Mouse (Mus musculus): ENCODE measurements at regions not wholly inside any gene's neighbourhood (a gene's known extent, or its start where the extent isn't known, plus 50 kb on each side); places are given as distances from the start of the nearest gene placed in this dataset.

- H3K9ac ChIP-seq (replicated peaks; ENCODE audit: low read depth, low read length): no peak overlapping the region
- no peaks in the 10 kb centered on the region for H3K36me3 ChIP-seq (ENCODE audit: control insufficient read depth, insufficient read depth, low read length)
- ATAC-seq (ENCODE audit: low read depth): no peak
- H3K4me2 ChIP-seq (ENCODE audit: low read depth, low read length): no peak overlapping the region
- H3K4me3 ChIP-seq (ENCODE audit: low read depth, low read length): no peak overlapping the region
- no peaks in the 10 kb centered on the region for H3K27me3 ChIP-seq (ENCODE audit: control insufficient read depth, insufficient read depth, low read length)
- H3K9me3 ChIP-seq (ENCODE audit: control insufficient read depth, low read length): no peaks in the 10 kb centered on the region
- H3K27ac ChIP-seq (ENCODE audit: low read depth, low read length): no peak overlapping the region
- WGBS: 70% methylated on average over 3 of the region's 3 CpGs
- H3K4me1 ChIP-seq (ENCODE audit: control insufficient read depth, insufficient read depth, low read length): no peaks in the 10 kb centered on the region
These were observed 255.2 kb downstream of the Mreg start for GRCm38 (mm10) chr1:71956940-71957339.

- no peak overlapping the region for H3K4me3 ChIP-seq (ENCODE audit: low read depth, low read length)
- H3K36me3 ChIP-seq (ENCODE audit: control insufficient read depth, insufficient read depth, low read length): no peaks in the 10 kb centered on the region
- H3K27me3 ChIP-seq (ENCODE audit: control insufficient read depth, insufficient read depth, low read length): no peaks in the 10 kb centered on the region
- no peak overlapping the region for H3K9ac ChIP-seq (replicated peaks; ENCODE audit: low read depth, low read length)
- H3K27ac ChIP-seq (ENCODE audit: low read depth, low read length): no peak overlapping the region
- ATAC-seq (ENCODE audit: low read depth): no peak
- no peak overlapping the region for H3K4me2 ChIP-seq (ENCODE audit: low read depth, low read length)
- no peaks in the 10 kb centered on the region for H3K9me3 ChIP-seq (ENCODE audit: control insufficient read depth, low read length)
- H3K4me1 ChIP-seq (ENCODE audit: control insufficient read depth, insufficient read depth, low read length): no peaks in the 10 kb centered on the region
These were observed 256.8 kb downstream of the Mreg start for GRCm38 (mm10) chr1:71955331-71955730.

- H3K27ac ChIP-seq (ENCODE audit: low read depth, low read length): no peak overlapping the region
- 84% methylated on average over 6 of the region's 6 CpGs for WGBS
- no peaks in the 10 kb centered on the region for H3K27me3 ChIP-seq (ENCODE audit: control insufficient read depth, insufficient read depth, low read length)
- no peaks in the 10 kb centered on the region for H3K9me3 ChIP-seq (ENCODE audit: control insufficient read depth, low read length)
- no peaks in the 10 kb centered on the region for H3K36me3 ChIP-seq (ENCODE audit: control insufficient read depth, insufficient read depth, low read length)
- H3K4me2 ChIP-seq (ENCODE audit: low read depth, low read length): no peak overlapping the region
- no peak for ATAC-seq (ENCODE audit: low read depth)
- H3K4me3 ChIP-seq (ENCODE audit: low read depth, low read length): no peak overlapping the region
- no peak overlapping the region for H3K9ac ChIP-seq (replicated peaks; ENCODE audit: low read depth, low read length)
- no peaks in the 10 kb centered on the region for H3K4me1 ChIP-seq (ENCODE audit: control insufficient read depth, insufficient read depth, low read length)
These were observed 258.8 kb downstream of the Mreg start for GRCm38 (mm10) chr1:71953292-71953691.

- Histone ChIP-seq H3K27ac (ENCODE audit: low read depth, low read length) (no peak overlapping the region), H3K9ac (replicated peaks; ENCODE audit: low read depth, low read length) (no peak overlapping the region), H3K9me3 (ENCODE audit: control insufficient read depth, low read length) (no peaks in the 10 kb centered on the region), H3K4me2 (ENCODE audit: low read depth, low read length) (no peak overlapping the region), H3K4me1 (ENCODE audit: control insufficient read depth, insufficient read depth, low read length) (no peaks in the 10 kb centered on the region), H3K27me3 (ENCODE audit: control insufficient read depth, insufficient read depth, low read length) (no peaks in the 10 kb centered on the region), H3K4me3 (ENCODE audit: low read depth, low read length) (no peak overlapping the region), H3K36me3 (ENCODE audit: control insufficient read depth, insufficient read depth, low read length) (no peaks in the 10 kb centered on the region)
- 78% methylated on average over 7 of the region's 7 CpGs for WGBS
- ATAC-seq (ENCODE audit: low read depth): no peak
These were observed 262.6 kb downstream of the Mreg start for GRCm38 (mm10) chr1:71949549-71949948.

- no peak overlapping the region for H3K27ac ChIP-seq (ENCODE audit: low read depth, low read length)
- H3K36me3 ChIP-seq (ENCODE audit: control insufficient read depth, insufficient read depth, low read length): no peaks in the 10 kb centered on the region
- no peak overlapping the region for H3K9ac ChIP-seq (replicated peaks; ENCODE audit: low read depth, low read length)
- no peak overlapping the region for H3K4me3 ChIP-seq (ENCODE audit: low read depth, low read length)
- ATAC-seq (ENCODE audit: low read depth): no peak
- no peak overlapping the region for H3K4me2 ChIP-seq (ENCODE audit: low read depth, low read length)
- H3K4me1 ChIP-seq (ENCODE audit: control insufficient read depth, insufficient read depth, low read length): no peaks in the 10 kb centered on the region
- no peaks in the 10 kb centered on the region for H3K27me3 ChIP-seq (ENCODE audit: control insufficient read depth, insufficient read depth, low read length)
- 95% methylated on average over 4 of the region's 4 CpGs for WGBS
- no peaks in the 10 kb centered on the region for H3K9me3 ChIP-seq (ENCODE audit: control insufficient read depth, low read length)
These were observed 263.4 kb downstream of the Mreg start for GRCm38 (mm10) chr1:71948686-71949085.

- 91% methylated on average over 2 of the region's 2 CpGs for WGBS
These were observed 264.6 kb downstream of the Mreg start for GRCm38 (mm10) chr1:71947506-71947905.

GRCm38 (mm10) chr1:71946911-71947310 lies 265.2 kb downstream of the Mreg start:
- H3K4me1 ChIP-seq (ENCODE audit: control insufficient read depth, insufficient read depth, low read length): no peaks in the 10 kb centered on the region
- no peak overlapping the region for H3K4me2 ChIP-seq (ENCODE audit: low read depth, low read length)
- no peak for ATAC-seq (ENCODE audit: low read depth)
- 80% methylated on average over 2 of the region's 2 CpGs for WGBS
- no peak overlapping the region for H3K9ac ChIP-seq (replicated peaks; ENCODE audit: low read depth, low read length)
- H3K27me3 ChIP-seq (ENCODE audit: control insufficient read depth, insufficient read depth, low read length): no peaks in the 10 kb centered on the region
- H3K36me3 ChIP-seq (ENCODE audit: control insufficient read depth, insufficient read depth, low read length): no peaks in the 10 kb centered on the region
- no peak overlapping the region for H3K4me3 ChIP-seq (ENCODE audit: low read depth, low read length)
- H3K27ac ChIP-seq (ENCODE audit: low read depth, low read length): no peak overlapping the region
- no peaks in the 10 kb centered on the region for H3K9me3 ChIP-seq (ENCODE audit: control insufficient read depth, low read length)

More at GRCm38 (mm10) chr1:71947506-71947905, 264.6 kb downstream of the Mreg start:
- Histone ChIP-seq H3K4me2 (ENCODE audit: low read depth, low read length) (no peak overlapping the region), H3K9me3 (ENCODE audit: control insufficient read depth, low read length) (no peaks in the 10 kb centered on the region), H3K27me3 (ENCODE audit: control insufficient read depth, insufficient read depth, low read length) (no peaks in the 10 kb centered on the region), H3K27ac (ENCODE audit: low read depth, low read length) (no peak overlapping the region), H3K9ac (replicated peaks; ENCODE audit: low read depth, low read length) (no peak overlapping the region), H3K4me3 (ENCODE audit: low read depth, low read length) (no peak overlapping the region), H3K4me1 (ENCODE audit: control insufficient read depth, insufficient read depth, low read length) (no peaks in the 10 kb centered on the region), H3K36me3 (ENCODE audit: control insufficient read depth, insufficient read depth, low read length) (no peaks in the 10 kb centered on the region)
- no peak for ATAC-seq (ENCODE audit: low read depth)

GRCm38 (mm10) chr1:71945070-71945469 lies 267.0 kb downstream of the Mreg start:
- Histone ChIP-seq H3K27me3 (ENCODE audit: control insufficient read depth, insufficient read depth, low read length) (no peaks in the 10 kb centered on the region), H3K9ac (replicated peaks; ENCODE audit: low read depth, low read length) (no peak overlapping the region), H3K4me3 (ENCODE audit: low read depth, low read length) (no peak overlapping the region), H3K9me3 (ENCODE audit: control insufficient read depth, low read length) (no peaks in the 10 kb centered on the region), H3K4me2 (ENCODE audit: low read depth, low read length) (no peak overlapping the region), H3K27ac (ENCODE audit: low read depth, low read length) (no peak overlapping the region), H3K4me1 (ENCODE audit: control insufficient read depth, insufficient read depth, low read length) (no peaks in the 10 kb centered on the region), H3K36me3 (ENCODE audit: control insufficient read depth, insufficient read depth, low read length) (no peaks in the 10 kb centered on the region)
- 92% methylated on average over 6 of the region's 6 CpGs for WGBS
- ATAC-seq (ENCODE audit: low read depth): no peak

GRCm38 (mm10) chr1:71944531-71944930 lies 267.6 kb downstream of the Mreg start:
- Histone ChIP-seq H3K27ac (ENCODE audit: low read depth, low read length) (no peak overlapping the region), H3K4me2 (ENCODE audit: low read depth, low read length) (no peak overlapping the region), H3K36me3 (ENCODE audit: control insufficient read depth, insufficient read depth, low read length) (no peaks in the 10 kb centered on the region), H3K4me1 (ENCODE audit: control insufficient read depth, insufficient read depth, low read length) (no peaks in the 10 kb centered on the region), H3K4me3 (ENCODE audit: low read depth, low read length) (no peak overlapping the region), H3K9ac (replicated peaks; ENCODE audit: low read depth, low read length) (no peak overlapping the region), H3K27me3 (ENCODE audit: control insufficient read depth, insufficient read depth, low read length) (no peaks in the 10 kb centered on the region), H3K9me3 (ENCODE audit: control insufficient read depth, low read length) (no peaks in the 10 kb centered on the region)
- WGBS: 87% methylated on average over 3 of the region's 3 CpGs
- ATAC-seq (ENCODE audit: low read depth): no peak

GRCm38 (mm10) chr1:71942145-71942544 lies 270.0 kb downstream of the Mreg start:
- no peak overlapping the region for H3K27ac ChIP-seq (ENCODE audit: low read depth, low read length)
- ATAC-seq (ENCODE audit: low read depth): no peak
- no peak overlapping the region for H3K4me2 ChIP-seq (ENCODE audit: low read depth, low read length)
- no peaks in the 10 kb centered on the region for H3K4me1 ChIP-seq (ENCODE audit: control insufficient read depth, insufficient read depth, low read length)
- no peaks in the 10 kb centered on the region for H3K27me3 ChIP-seq (ENCODE audit: control insufficient read depth, insufficient read depth, low read length)
- no peak overlapping the region for H3K4me3 ChIP-seq (ENCODE audit: low read depth, low read length)
- H3K36me3 ChIP-seq (ENCODE audit: control insufficient read depth, insufficient read depth, low read length): no peaks in the 10 kb centered on the region
- no peaks in the 10 kb centered on the region for H3K9me3 ChIP-seq (ENCODE audit: control insufficient read depth, low read length)
- no peak overlapping the region for H3K9ac ChIP-seq (replicated peaks; ENCODE audit: low read depth, low read length)
